Mouse (Mus musculus): Measurements from ENCODE around the gene 9330161L09Rik. TPM values are rescaled to one million over a fixed set of nuclear protein-coding genes. Genes with fewer than 3 reads are reported as not detected.
A peak's percentile ranks its signal among the peaks of the same experiment; 100 is the strongest.

The 9330161L09Rik gene
- polyA plus RNA-seq, 1 experiment from 2014 or later, result 1.8 TPM

DNA sequence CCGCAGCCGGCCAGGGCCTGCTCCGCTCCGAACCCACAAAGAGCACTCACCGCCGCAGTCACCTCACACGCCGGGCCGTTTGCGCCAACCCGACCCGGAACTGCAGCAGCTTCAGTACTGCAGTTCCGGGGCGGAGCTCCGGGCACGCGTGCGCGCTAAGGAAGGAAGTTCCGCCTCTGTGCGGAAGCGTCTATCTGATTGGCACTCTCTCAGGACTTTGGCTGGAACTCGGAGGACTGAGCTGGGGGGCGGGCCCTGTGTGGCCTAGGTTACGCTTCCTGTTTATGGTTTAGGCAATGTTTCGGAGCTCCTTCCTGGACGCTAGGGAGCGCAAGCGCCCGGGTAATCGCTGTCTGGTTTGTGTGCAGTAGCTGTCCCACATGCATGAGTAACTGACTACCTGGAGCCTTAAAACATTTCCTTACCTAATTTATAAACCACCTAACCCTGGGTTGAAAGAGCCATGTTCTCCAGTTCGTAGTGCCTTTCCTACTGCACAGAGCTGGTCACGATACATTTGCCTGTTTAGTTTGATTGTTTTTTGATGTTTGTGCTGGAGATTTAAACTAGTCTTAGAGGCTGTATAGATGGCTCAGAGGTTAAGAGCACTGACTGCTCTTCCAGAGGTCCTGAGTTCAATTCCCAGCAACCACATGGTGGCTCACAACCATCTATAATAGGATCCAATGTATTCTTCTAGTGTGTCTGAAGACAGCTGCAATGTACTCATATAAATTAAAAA, 18.3 kb upstream of the 9330161L09Rik start, which contains the start of gene Ddx24:
Gene Ddx24 (minus strand): TSS at position 102 of the 742 bp plus-strand sequence.
- H3K4me1 ChIP-seq, result peaks cover 37% of the 10 kb centered on the region
- no peaks in the 10 kb centered on the region for H3K9me3 ChIP-seq
- WGBS, result 1% methylated on average over 33 of the region's 33 CpGs
- H3K4me2 ChIP-seq, result peak within 1 kb of the TSS; percentile 87
- H3K9ac ChIP-seq, result peak within 1 kb of the TSS; percentile 87
- peak within 1 kb of the TSS; percentile 72 for H3K27ac ChIP-seq
- H3K4me3 ChIP-seq, result peak within 1 kb of the TSS; percentile 72
- H3K36me3 ChIP-seq (replicated peaks), result no peaks in the 10 kb centered on the region
- H3K27me3 ChIP-seq (replicated peaks), result no peaks in the 10 kb centered on the region
- peak; percentile 100 for ATAC-seq (replicated peaks)

DNA sequence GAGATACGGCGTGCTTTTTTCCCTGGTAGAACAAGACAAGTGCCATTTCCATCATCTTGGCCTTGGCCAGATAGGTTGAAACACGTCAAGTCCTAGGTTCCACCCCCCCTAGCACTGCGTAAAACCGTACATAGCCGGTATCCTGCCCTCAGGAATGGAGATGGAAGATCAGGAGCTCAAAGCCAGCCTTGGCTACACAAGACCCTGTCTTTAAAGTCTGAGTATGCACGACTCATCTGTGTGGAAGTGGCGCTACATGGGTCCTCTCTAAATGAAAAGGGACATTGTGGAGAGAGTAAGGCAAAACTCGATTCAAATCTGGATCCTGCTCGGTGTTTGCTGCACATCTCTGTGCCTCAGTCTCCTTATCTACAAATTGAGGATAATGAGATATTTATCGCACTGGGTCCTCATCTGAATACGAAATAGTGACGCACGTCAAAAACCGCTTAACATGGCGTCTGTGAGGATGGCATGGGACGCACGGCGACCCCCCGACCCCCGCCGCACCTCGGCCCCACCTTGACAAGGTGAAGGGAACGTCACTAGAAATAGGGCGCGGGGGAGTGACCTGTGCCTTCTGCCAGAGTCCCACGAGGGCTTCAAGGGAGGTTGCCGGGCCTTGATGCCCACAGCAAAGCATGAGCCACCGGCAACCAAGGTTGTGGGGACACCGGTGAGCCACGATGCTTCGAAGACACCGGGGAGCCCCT, 17.6 kb upstream of the 9330161L09Rik start:
- H3K4me1 ChIP-seq, result peaks cover 40% of the 10 kb centered on the region
- WGBS, result 10% methylated on average over 33 of the region's 33 CpGs
- H3K4me3 ChIP-seq, result peak overlapping the region; percentile 72
- H3K36me3 ChIP-seq (replicated peaks), result no peaks in the 10 kb centered on the region
- H3K4me2 ChIP-seq, result peak overlapping the region; percentile 87
- peak; percentile 61; the same call in 1 of the 2 replicates for ATAC-seq (replicated peaks)
- no peaks in the 10 kb centered on the region for H3K9me3 ChIP-seq
- H3K27ac ChIP-seq, result peak overlapping the region; percentile 72
- H3K27me3 ChIP-seq (replicated peaks), result no peaks in the 10 kb centered on the region
- peak overlapping the region; percentile 87 for H3K9ac ChIP-seq

DNA sequence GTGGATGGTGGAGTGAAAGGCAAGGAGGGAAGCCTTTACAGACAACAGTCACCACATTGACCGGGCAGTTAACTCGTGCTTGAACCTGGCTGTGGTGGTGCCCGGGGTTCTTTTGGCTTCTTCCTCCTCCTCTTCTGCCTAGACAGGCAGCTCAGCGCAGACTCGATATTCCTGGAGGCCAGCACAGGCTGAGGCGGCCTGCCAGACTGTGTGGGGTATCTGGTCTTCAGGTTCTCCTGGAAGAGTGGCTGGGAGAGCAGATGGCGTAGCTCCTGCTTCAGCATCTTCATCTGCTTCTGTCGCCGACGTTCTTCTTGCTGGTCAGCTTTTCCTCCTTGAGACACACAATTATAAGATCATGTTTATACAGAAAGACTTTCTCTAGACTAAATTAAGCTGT, 524 bp upstream of the 9330161L09Rik start:
- H3K4me3 ChIP-seq, result no peak overlapping the region
- no peak overlapping the region for H3K27ac ChIP-seq
- no peak overlapping the region for H3K9ac ChIP-seq
- 92% methylated on average over 10 of the region's 10 CpGs for whole genome bisulfite sequencing
- H3K4me2 ChIP-seq, result no peak overlapping the region
- ATAC-seq (replicated peaks), result no peak
- no peaks in the 10 kb centered on the region for H3K27me3 ChIP-seq (replicated peaks)
- H3K36me3 ChIP-seq (replicated peaks), result peaks cover 56% of the 10 kb centered on the region
- no peaks in the 10 kb centered on the region for H3K9me3 ChIP-seq
- H3K4me1 ChIP-seq, result no peaks in the 10 kb centered on the region

DNA sequence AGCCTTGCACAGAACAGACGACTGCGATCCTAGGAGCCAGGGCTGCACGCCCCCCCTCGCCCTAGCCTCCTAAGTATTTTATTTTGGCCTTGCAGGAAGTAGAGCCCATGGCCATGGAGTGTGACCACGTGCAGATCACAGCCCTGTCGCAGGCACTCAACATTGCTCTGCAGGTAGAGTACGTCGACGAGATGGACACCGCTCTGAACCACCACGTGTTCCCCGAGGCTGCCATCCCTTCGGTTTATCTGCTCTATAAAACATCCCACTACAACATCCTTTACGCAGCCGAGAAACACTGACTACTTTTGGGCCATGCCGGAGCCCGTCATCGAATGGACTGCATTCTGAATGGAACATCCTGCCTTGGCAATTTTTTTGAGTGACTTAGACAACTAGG, 3.5 kb downstream of the 9330161L09Rik start:
- Histone ChIP-seq H3K36me3 (replicated peaks) (peaks cover 28% of the 10 kb centered on the region), H3K27me3 (replicated peaks) (no peaks in the 10 kb centered on the region), H3K27ac (no peak overlapping the region), H3K4me2 (no peak overlapping the region), H3K9ac (no peak overlapping the region), H3K4me3 (no peak overlapping the region), H3K9me3 (no peaks in the 10 kb centered on the region), H3K4me1 (no peaks in the 10 kb centered on the region)
- WGBS, result 89% methylated on average over 18 of the region's 18 CpGs
- ATAC-seq (replicated peaks), result no peak

DNA sequence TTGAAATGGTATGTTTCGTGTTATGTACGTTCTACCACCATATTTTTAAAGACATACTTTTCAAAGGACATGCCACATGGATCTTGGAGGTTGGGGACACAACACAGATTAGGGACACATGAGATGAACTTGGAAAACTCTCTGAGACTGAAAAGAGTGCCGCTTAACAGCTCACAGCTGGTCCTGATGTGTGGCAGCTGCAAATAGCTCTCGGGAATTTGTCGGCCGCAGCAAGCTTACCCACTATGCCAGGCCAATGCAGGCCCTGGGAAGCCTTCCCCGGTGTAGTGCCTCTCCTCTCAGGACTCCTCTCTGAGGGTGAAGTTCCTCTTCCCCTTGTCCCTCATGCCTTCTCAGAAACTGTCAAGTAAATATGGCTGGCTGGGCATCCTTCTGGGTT, 10.9 kb downstream of the 9330161L09Rik start:
- 76% methylated on average over 7 of the region's 7 CpGs for WGBS
- Histone ChIP-seq H3K9ac (no peak overlapping the region), H3K4me3 (no peak overlapping the region), H3K4me2 (no peak overlapping the region), H3K36me3 (replicated peaks) (no peaks in the 10 kb centered on the region; the same call in 1 of the 2 replicates), H3K9me3 (no peaks in the 10 kb centered on the region), H3K27ac (no peak overlapping the region), H3K4me1 (no peaks in the 10 kb centered on the region), H3K27me3 (replicated peaks) (no peaks in the 10 kb centered on the region)
- no peak for ATAC-seq (replicated peaks)

DNA sequence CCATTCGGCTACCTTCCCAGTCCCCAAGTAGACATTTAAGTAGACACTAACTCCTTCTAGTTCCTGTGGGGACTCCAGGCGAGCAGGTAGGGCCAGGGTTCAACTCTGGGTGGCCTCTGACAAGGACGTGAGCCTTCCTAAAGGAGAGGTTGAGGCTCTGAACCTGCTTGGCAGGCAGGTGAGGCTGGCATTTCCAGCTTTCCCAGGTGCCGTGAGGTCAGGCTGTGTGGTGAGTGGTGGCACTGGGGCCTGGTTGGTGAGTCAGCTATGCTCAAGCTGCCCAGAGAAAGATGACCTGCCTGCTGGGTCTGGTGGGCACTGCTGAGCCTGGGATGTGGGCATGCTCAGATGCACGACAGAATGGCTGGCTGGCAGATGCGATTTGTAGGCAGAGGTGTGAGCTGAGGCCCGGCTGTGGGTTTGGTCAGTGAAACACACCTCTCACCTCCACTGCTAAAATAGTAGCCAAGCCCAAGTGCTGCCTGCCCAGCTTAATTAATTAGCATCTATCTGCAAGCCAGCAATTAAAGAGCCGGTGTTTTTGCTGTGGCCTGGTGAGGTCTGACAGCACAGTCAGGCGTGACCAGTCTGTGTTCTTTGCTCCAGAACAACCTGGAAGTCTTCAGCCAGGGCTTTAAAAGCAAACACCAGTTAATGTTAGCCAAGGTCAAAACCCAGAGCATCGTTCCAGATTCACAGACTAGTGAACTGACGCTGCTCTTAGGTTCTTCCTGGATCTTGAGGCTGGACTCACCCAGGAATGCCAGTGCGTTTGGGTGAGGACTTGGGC, 11.9 kb downstream of the 9330161L09Rik start:
- Histone ChIP-seq H3K4me3 (no peak overlapping the region), H3K4me2 (no peak overlapping the region), H3K9me3 (no peaks in the 10 kb centered on the region), H3K36me3 (replicated peaks) (no peaks in the 10 kb centered on the region), H3K4me1 (no peaks in the 10 kb centered on the region; the same call in 1 of the 2 replicates), H3K27ac (no peak overlapping the region), H3K27me3 (replicated peaks) (no peaks in the 10 kb centered on the region), H3K9ac (no peak overlapping the region)
- no peak for ATAC-seq (replicated peaks)
- 81% methylated on average over 12 of the region's 12 CpGs for WGBS

DNA sequence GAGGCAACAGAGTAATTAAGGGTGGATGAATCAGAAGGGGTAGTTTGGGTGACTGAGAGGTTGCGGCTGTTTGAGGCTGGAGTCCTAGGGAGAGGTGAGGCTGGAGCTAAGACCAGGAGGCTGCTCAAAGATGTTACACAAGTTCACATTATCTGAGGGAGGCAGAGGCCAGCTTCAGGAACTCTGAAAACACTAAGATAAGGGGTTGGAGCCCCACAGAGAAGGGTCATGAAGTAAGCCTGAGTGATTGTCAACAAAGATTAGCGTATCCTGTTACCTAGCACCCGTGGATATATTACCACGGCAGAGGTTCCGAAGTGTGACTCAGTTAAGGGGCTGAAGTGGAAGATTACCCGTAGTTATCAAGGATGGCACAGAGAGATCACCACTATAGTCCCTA, 14.1 kb downstream of the 9330161L09Rik start:
- Histone ChIP-seq H3K36me3 (replicated peaks) (no peaks in the 10 kb centered on the region), H3K4me3 (no peak overlapping the region), H3K9me3 (no peaks in the 10 kb centered on the region), H3K9ac (no peak overlapping the region), H3K4me2 (no peak overlapping the region), H3K27me3 (replicated peaks) (no peaks in the 10 kb centered on the region), H3K27ac (no peak overlapping the region), H3K4me1 (peaks cover 12% of the 10 kb centered on the region)
- ATAC-seq (replicated peaks), result no peak
- 40% methylated on average over 6 of the region's 6 CpGs for WGBS

DNA sequence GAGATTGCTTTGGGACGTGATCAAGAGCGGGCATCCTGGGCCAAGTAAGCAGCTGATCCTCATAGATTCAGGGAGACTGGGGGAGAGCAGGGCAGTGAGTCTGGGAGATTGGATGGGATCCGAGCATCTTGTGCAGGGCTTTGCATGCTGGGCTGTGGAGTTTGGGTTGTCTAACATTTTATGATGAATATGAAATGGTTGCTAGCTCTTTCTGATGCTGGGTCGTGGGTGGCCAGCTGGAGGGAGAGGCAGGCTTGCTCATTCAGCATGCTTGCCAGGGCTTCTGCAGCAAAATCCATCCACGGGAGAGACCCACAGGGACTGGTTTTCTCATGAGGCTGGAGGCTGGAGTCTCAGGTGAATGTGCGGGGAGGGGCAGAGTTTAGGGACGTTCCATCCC, 16.5 kb downstream of the 9330161L09Rik start:
- 88% methylated on average over 7 of the region's 7 CpGs for WGBS
- H3K9ac ChIP-seq, result no peak overlapping the region

DNA sequence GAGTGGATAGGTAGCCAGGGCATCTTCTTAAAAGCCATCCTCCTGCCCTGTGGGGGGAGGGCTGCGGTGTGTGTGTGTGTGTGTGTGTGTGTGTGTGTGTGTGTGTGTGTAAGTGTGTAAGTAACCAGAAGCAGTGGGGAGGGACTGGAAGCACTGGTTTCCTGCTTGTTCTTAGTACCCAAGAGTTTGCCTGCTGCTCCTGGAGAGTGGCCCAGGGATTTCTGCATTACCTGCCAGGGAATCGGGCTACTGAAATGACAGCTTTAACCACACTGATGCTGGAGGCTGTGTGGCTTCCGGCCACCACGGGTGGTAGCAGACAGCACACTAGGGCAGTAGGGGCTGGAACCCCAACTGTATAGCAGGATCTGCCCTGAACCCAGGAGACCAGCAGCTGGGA, 17.6 kb downstream of the 9330161L09Rik start:
- no peak overlapping the region for H3K9ac ChIP-seq
- H3K9me3 ChIP-seq, result no peaks in the 10 kb centered on the region
- 0 out of 2 replicates have a peak overlapping the region, but pooled peaks have one; percentile 68 for H3K4me2 ChIP-seq

More for the DNA sequence above, 16.5 kb downstream of the 9330161L09Rik start:
- H3K4me1 ChIP-seq, result peaks cover 12% of the 10 kb centered on the region
- no peaks in the 10 kb centered on the region for H3K9me3 ChIP-seq
- ATAC-seq (replicated peaks), result no peak
- no peak overlapping the region for H3K4me2 ChIP-seq
- H3K4me3 ChIP-seq, result no peak overlapping the region
- H3K36me3 ChIP-seq (replicated peaks), result no peaks in the 10 kb centered on the region
- no peaks in the 10 kb centered on the region for H3K27me3 ChIP-seq (replicated peaks)
- no peak overlapping the region for H3K27ac ChIP-seq

DNA sequence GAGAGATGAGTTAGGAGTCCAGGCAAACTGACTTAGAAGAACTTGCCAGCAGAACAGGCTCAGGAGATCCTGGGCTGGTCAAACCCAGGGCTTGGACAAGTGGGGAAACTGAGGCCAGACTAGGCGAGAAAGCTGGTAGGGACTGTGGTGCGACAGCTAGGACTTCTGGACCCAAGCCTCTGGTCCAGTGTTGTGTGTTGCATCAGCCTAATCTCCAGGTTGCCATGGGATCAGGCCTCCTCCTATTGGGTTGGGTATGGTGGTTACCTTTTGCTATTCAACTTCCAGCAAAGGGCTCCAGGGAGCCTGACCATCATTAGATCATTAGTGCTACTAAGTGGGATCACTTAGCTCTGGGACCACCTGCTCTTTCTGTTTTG, 18.3 kb downstream of the 9330161L09Rik start:
- WGBS, result 46% methylated on average over 2 of the region's 2 CpGs
- H3K36me3 ChIP-seq (replicated peaks), result no peaks in the 10 kb centered on the region
- peak overlapping the region; percentile 81 for H3K9ac ChIP-seq
- H3K4me2 ChIP-seq, result peak overlapping the region; percentile 68
- H3K4me1 ChIP-seq, result peaks cover 12% of the 10 kb centered on the region
- ATAC-seq (replicated peaks), result 0 out of 2 replicates have a peak, but pooled peaks have one; percentile 2
- H3K9me3 ChIP-seq, result no peaks in the 10 kb centered on the region
- H3K27me3 ChIP-seq (replicated peaks), result no peaks in the 10 kb centered on the region
- peak overlapping the region; percentile 66 for H3K4me3 ChIP-seq
- H3K27ac ChIP-seq, result no peak overlapping the region

More for the DNA sequence above, 17.6 kb downstream of the 9330161L09Rik start:
- Histone ChIP-seq H3K36me3 (replicated peaks) (no peaks in the 10 kb centered on the region), H3K4me1 (peaks cover 12% of the 10 kb centered on the region), H3K4me3 (no peak overlapping the region), H3K27me3 (replicated peaks) (no peaks in the 10 kb centered on the region), H3K27ac (no peak overlapping the region)
- 80% methylated on average over 4 of the region's 4 CpGs for WGBS
- no peak for ATAC-seq (replicated peaks)

DNA sequence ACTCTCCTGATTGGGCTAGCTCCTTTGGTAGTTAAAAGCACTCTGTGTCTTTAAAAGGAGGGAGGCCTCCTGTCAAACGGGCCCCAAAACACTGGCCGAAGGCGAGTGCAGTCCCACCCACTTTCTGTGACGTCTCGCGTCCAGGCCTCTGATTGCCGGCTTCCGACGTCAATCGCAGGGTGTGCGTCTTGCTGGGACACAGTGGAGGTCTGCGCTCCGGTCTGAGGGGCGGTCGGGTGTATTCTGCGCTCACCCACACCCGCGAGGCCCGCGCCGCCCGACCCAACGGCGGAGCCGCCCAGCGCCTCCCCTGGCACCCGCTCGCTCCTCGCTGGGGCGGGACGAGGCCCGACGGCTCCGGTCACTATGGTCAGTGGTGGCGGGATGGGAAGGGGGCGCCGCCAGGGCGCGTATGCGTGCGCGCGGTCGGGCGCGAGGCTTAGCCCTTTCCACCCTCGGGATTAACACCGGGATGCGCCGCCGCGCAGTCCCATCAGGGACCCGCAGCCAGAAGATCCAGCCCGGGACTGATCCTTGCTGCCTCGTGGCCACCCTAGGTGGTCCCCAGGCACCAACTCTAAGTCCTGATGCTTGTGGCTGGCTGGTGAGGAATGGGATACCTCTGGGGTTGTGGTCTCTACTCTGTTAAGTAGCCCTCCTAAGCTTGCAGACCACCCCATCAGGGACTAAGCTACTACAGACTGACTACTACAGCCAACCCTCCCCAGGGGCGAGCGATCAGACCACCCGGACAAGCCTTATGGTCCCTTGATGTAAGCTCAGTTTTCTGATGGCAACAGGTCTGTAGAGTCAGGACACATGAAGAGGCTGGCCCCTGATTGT, 18.9 kb downstream of the 9330161L09Rik start, which contains the start of gene Otub2:
Gene Otub2 (plus strand): TSS at position 178 of the 843 bp plus-strand sequence.
- no peaks in the 10 kb centered on the region for H3K27me3 ChIP-seq (replicated peaks)
- under 1% methylated on average over 58 of the region's 58 CpGs for WGBS
- H3K36me3 ChIP-seq (replicated peaks), result no peaks in the 10 kb centered on the region
- peak; percentile 100 for ATAC-seq (replicated peaks)
- H3K9ac ChIP-seq, result peak within 1 kb of the TSS; percentile 81
- peak within 1 kb of the TSS; percentile 66 for H3K4me3 ChIP-seq
- peak within 1 kb of the TSS; percentile 68 for H3K4me2 ChIP-seq
- peak within 1 kb of the TSS; percentile 70 for H3K27ac ChIP-seq
- no peaks in the 10 kb centered on the region for H3K9me3 ChIP-seq
- H3K4me1 ChIP-seq, result peaks cover 12% of the 10 kb centered on the region
